Mouse (Mus musculus): Measurements from ENCODE around the gene Trp53rka. TPM values are rescaled to one million over a fixed set of nuclear protein-coding genes. Genes with fewer than 3 reads are reported as not detected.

The Trp53rka gene
- total and polyA plus RNA-seq, 3 experiments, result 29.8 to 35.1 TPM; not detected in 1

DNA sequence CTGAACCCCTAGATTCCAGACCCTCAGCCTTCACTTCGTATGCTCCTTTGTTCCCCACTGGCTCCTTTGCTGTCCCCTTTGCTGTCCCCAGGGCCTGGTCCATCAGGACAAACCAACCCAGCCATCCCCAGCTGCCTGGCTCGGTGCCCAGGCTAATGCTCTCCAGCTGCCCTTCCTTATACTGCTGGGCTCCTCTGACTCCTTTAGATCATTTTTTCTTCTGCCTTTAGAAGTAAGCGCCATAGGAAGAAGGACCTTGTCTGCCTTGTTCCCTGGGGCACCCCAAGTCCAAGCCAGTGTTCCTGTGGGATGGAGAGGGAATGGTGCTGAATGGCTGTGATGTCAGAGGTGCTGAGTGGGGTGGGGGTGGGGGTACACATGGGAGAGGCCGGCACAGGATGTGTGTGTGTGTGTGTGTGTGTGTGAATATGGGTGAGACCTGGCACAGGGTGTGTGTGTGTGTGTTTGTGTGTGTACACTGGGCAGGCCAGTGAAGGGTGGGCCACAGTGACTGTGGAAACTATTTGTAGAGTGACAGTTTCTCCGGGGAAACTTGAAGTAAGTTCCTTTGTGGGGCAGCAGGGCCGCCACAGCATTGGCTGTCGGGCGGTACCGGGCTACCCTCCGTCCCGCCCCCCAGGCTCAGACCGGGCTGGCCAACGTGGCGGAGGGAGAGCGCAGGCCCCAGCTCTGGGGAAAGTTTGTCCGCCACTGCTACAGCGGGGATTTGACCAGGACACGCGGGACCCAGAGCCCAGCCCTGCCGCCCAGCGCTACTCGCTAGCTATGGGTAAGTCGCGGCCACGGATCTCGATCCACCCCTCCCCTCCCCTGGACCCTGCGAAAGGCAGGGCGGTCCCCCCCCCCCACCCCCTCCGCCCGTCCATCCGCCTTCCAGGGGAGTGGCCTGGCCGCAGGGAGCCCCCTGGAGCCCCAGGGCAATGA is 10.4 kb upstream of the Trp53rka start, which contains the start of gene Slc2a10:
TSS of gene Slc2a10 (plus strand) at position 529 of the 945 bp plus-strand sequence.
- no peak for DNase-seq (ENCODE audit: low read depth, low spot score)
- Histone ChIP-seq H3K9me3 (replicated peaks; ENCODE audit: insufficient read depth, low read length) (no peaks in the 10 kb centered on the region), H3K79me2 (ENCODE audit: control insufficient read depth, insufficient read depth, low read length, poor library complexity) (no peaks in the 10 kb centered on the region), H3K27me3 (ENCODE audit: control insufficient read depth in 1 of 2, insufficient read depth in 2 of 2, low read length in 2 of 2) (no peaks in the 10 kb centered on the region), H3K9ac (ENCODE audit: control insufficient read depth, low read depth, low read length, poor library complexity, severe bottlenecking) (no peak within 1 kb of the TSS), H3K36me3 (ENCODE audit: control insufficient read depth in 1 of 2, insufficient read depth in 2 of 2, low read length in 2 of 2) (no peaks in the 10 kb centered on the region), H3K4me1 (ENCODE audit: control insufficient read depth in 1 of 2, insufficient read depth in 2 of 2, low read length in 2 of 2) (no peaks in the 10 kb centered on the region), H3K4me3 (ENCODE audit: control insufficient read depth in 1 of 2, insufficient read depth in 1 of 2, low read depth in 2 of 2, low read length in 2 of 2) (no peak within 1 kb of the TSS), H3K27ac (ENCODE audit: control insufficient read depth, low read depth, low read length) (no peak within 1 kb of the TSS)
- TF ChIP-seq ZMIZ1 (IDR thresholded peaks at IDR 0.05; ENCODE audit: low read depth, low read length) (no peak), EP300 (IDR thresholded peaks at IDR 0.05; ENCODE audit: low read depth in 1 of 2, low read length in 2 of 2) (no peak), NELFE (IDR thresholded peaks at IDR 0.05; ENCODE audit: low read depth, low read length) (no peak), RAD21 (IDR thresholded peaks at IDR 0.05; ENCODE audit: low read depth, low read length) (no peak)

DNA sequence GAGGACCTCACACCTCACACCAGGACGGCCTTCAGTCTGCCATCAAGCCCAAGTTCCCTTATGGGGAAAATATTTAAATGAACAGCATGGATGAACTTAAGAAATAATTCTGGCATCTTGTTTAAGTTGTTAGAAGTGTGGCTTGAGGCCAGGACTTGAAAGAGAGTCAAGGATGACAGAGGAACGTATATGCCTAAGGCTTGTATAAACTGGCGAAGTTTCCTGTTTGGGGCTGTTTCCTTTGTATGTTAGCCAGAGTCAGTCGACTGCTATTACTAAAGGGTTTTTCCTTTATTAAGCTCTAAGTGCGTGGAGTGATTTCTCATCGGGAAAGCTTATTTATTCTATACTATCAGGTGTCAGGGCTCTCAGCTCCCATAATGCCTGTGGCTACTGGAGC is 5.7 kb upstream of the Trp53rka start:
- Histone ChIP-seq H3K4me3 (ENCODE audit: control insufficient read depth in 1 of 2, insufficient read depth in 1 of 2, low read depth in 2 of 2, low read length in 2 of 2) (no peak overlapping the region), H3K27ac (ENCODE audit: control insufficient read depth, low read depth, low read length) (no peak overlapping the region), H3K79me2 (ENCODE audit: control insufficient read depth, insufficient read depth, low read length, poor library complexity) (no peaks in the 10 kb centered on the region), H3K36me3 (ENCODE audit: control insufficient read depth in 1 of 2, insufficient read depth in 2 of 2, low read length in 2 of 2) (no peaks in the 10 kb centered on the region), H3K4me1 (ENCODE audit: control insufficient read depth in 1 of 2, insufficient read depth in 2 of 2, low read length in 2 of 2) (no peaks in the 10 kb centered on the region), H3K9ac (ENCODE audit: control insufficient read depth, low read depth, low read length, poor library complexity, severe bottlenecking) (no peak overlapping the region), H3K9me3 (replicated peaks; ENCODE audit: insufficient read depth, low read length) (no peaks in the 10 kb centered on the region), H3K27me3 (ENCODE audit: control insufficient read depth in 1 of 2, insufficient read depth in 2 of 2, low read length in 2 of 2) (no peaks in the 10 kb centered on the region)
- TF ChIP-seq TAL1 (IDR thresholded peaks at IDR 0.05; ENCODE audit: low read length) (no peak), SIN3A (IDR thresholded peaks at IDR 0.05; ENCODE audit: low read length) (no peak), SMC3 (IDR thresholded peaks at IDR 0.05; ENCODE audit: low read depth, low read length) (no peak), ZC3H11A (IDR thresholded peaks at IDR 0.05; ENCODE audit: low read depth, low read length) (no peak), GABPA (IDR thresholded peaks at IDR 0.05; ENCODE audit: low read depth, low read length) (no peak), NRF1 (IDR thresholded peaks at IDR 0.05; ENCODE audit: insufficient read depth, low read depth, low read length, poor library complexity, severe bottlenecking) (no peak), POLR2AphosphoS5 (IDR thresholded peaks at IDR 0.05; ENCODE audit: borderline replicate concordance, low read depth, low read length) (no peak), UBTF (IDR thresholded peaks at IDR 0.05; ENCODE audit: borderline replicate concordance, insufficient read depth, low read depth, low read length) (no peak), RCOR1 (IDR thresholded peaks at IDR 0.05; ENCODE audit: low read depth, low read length) (no peak), RAD21 (IDR thresholded peaks at IDR 0.05; ENCODE audit: low read depth, low read length) (no peak), KAT2A (conservative IDR thresholded peaks at IDR 0.05; ENCODE audit: low read depth, low read length) (no peak), E2F4 (IDR thresholded peaks at IDR 0.05; ENCODE audit: borderline replicate concordance, low read depth, low read length) (no peak), HCFC1 (IDR thresholded peaks at IDR 0.05; ENCODE audit: low read depth, low read length) (no peak), GATA1 (IDR thresholded peaks at IDR 0.05; ENCODE audit: low read depth, low read length) (no peak), JUND (IDR thresholded peaks at IDR 0.05; ENCODE audit: low read depth, low read length) (no peak), EP300 (IDR thresholded peaks at IDR 0.05; ENCODE audit: low read depth in 1 of 2, low read length in 2 of 2) (no peak), ELF1 (IDR thresholded peaks at IDR 0.05; ENCODE audit: low read depth, low read length) (no peak), CHD1 (IDR thresholded peaks at IDR 0.05; ENCODE audit: low read depth, low read length) (no peak), USF1 (IDR thresholded peaks at IDR 0.05; ENCODE audit: low read depth, low read length) (no peak), ZNF384 (IDR thresholded peaks at IDR 0.05; ENCODE audit: low read depth, low read length) (no peak)
- no peak for DNase-seq (ENCODE audit: low read depth, low spot score)

Measured in MEL (cell line).